Mouse (Mus musculus) kidney, adult 2 months (tissue): ENCODE results near the gene Smco2. TPM values are rescaled to one million over a fixed set of nuclear protein-coding genes. Genes with fewer than 3 reads are reported as not detected.
A peak's percentile ranks its signal among the peaks of the same experiment; 100 is the strongest.

ENCODE experiments used
- DNase-seq: peaks from one replicate; pipeline ENCODE4 v3.0.0; 2021
- H3K27ac ChIP-seq: fragments of 200-500 bp; 2 replicates; pipeline ENCODE4 v1.5.1; 2012; ENCODE audit warnings: low read depth, low read length, control low read depth, inconsistent platforms; ENCODE audit not compliant: insufficient read depth
- H3K27me3 ChIP-seq: fragments of 200-500 bp; replicated peaks from 2 replicates; pipeline ENCODE4 v1.6.1; 2012; ENCODE audit warnings: mild to moderate bottlenecking, moderate library complexity, low read length, inconsistent platforms; ENCODE audit not compliant: control insufficient read depth, insufficient read depth
- H3K36me3 ChIP-seq: fragments of 200-500 bp; 2 replicates; pipeline ENCODE4 v1.6.1; 2012; ENCODE audit warnings: mild to moderate bottlenecking, moderate library complexity, low read length, inconsistent platforms; ENCODE audit not compliant: control insufficient read depth, insufficient read depth
- H3K4me1 ChIP-seq: fragments of 200-500 bp; 2 replicates; pipeline ENCODE4 v1.6.1; 2011; ENCODE audit warnings: low read length; ENCODE audit not compliant: control insufficient read depth, insufficient read depth
- H3K4me3 ChIP-seq: fragments of 200-500 bp; 2 replicates; pipeline ENCODE4 v1.5.1; 2011; ENCODE audit warnings: mild to moderate bottlenecking, low read depth, low read length, control low read depth; ENCODE audit not compliant: insufficient read depth
- CTCF ChIP-seq: fragments of 200-500 bp; conservative IDR thresholded peaks from 2 replicates; pipeline ENCODE4 v1.5.1; 2011; ENCODE audit warnings: low read depth, mild to moderate bottlenecking, control low read depth, low read length, moderate library complexity, mixed read lengths; ENCODE audit not compliant: insufficient read depth, insufficient read length
- POLR2A ChIP-seq: fragments of 200-500 bp; IDR thresholded peaks from one replicate; pipeline ENCODE4 v1.6.1; 2011; ENCODE audit warnings: low read depth, low read length, control low read depth
- WGBS: fragments of 180-500 bp; shearing (Covaris S2); methylation state at CpG from one replicate; pipeline ENCODE4 v1.1.7; 2018; 5-methylcytosine and 5-hydroxymethylcytosine counted together
- polyA plus RNA-seq: library from polyadenylated mRNA; depleted of rRNA; stranded (reverse); fragments of >200 nt; gene quantifications from 2 replicates; pipeline ENCODE4 v1.2.3, GENCODE M21; 2012

Smco2 gene
- polyA plus RNA-seq, 1 experiment = not detected

- peak; percentile 70 for DNase-seq
- no peak for TF ChIP-seq POLR2A
- peak; percentile 84 for TF ChIP-seq CTCF
Measured at GRCm38 (mm10) chr6:146833485-146834314, 16.2 kb upstream of the Smco2 start.

GRCm38 (mm10) chr6:146834342-146834741, 15.6 kb upstream of the Smco2 start:
- 80% methylated on average over 3 of the region's 3 CpGs for WGBS
- Histone ChIP-seq H3K4me1 (no peaks in the 10 kb centered on the region), H3K27ac (no peak overlapping the region), H3K36me3 (no peaks in the 10 kb centered on the region), H3K27me3 (no peaks in the 10 kb centered on the region), H3K4me3 (no peak overlapping the region)
- DNase-seq = no peak
- TF ChIP-seq CTCF = no peak

More at GRCm38 (mm10) chr6:146833485-146834314, 16.2 kb upstream of the Smco2 start:
- WGBS = 63% methylated on average over 6 of the region's 6 CpGs
- no peaks in the 10 kb centered on the region for H3K36me3 ChIP-seq
- no peak overlapping the region for H3K4me3 ChIP-seq
- no peaks in the 10 kb centered on the region for H3K27me3 ChIP-seq
- H3K4me1 ChIP-seq = no peaks in the 10 kb centered on the region
- no peak overlapping the region for H3K27ac ChIP-seq

GRCm38 (mm10) chr6:146835784-146836183, 14.1 kb upstream of the Smco2 start:
- H3K36me3 ChIP-seq = no peaks in the 10 kb centered on the region
- H3K4me1 ChIP-seq = no peaks in the 10 kb centered on the region
- H3K4me3 ChIP-seq = no peak overlapping the region
- WGBS = 24% methylated on average over 4 of the region's 4 CpGs
- H3K27me3 ChIP-seq = no peaks in the 10 kb centered on the region
- DNase-seq = no peak
- TF ChIP-seq CTCF (no peak), POLR2A (no peak)
- H3K27ac ChIP-seq = no peak overlapping the region

GRCm38 (mm10) chr6:146837316-146837715, 12.6 kb upstream of the Smco2 start:
- Histone ChIP-seq H3K27me3 (no peaks in the 10 kb centered on the region), H3K4me1 (no peaks in the 10 kb centered on the region), H3K4me3 (no peak overlapping the region), H3K27ac (no peak overlapping the region), H3K36me3 (no peaks in the 10 kb centered on the region)
- WGBS = 69% methylated on average over 7 of the region's 7 CpGs
- no peak for TF ChIP-seq POLR2A
- no peak for TF ChIP-seq CTCF
- no peak for DNase-seq

- Histone ChIP-seq H3K4me3 (no peak overlapping the region), H3K27ac (no peak overlapping the region), H3K4me1 (no peaks in the 10 kb centered on the region), H3K27me3 (no peaks in the 10 kb centered on the region), H3K36me3 (no peaks in the 10 kb centered on the region)
- no peak for DNase-seq
- TF ChIP-seq CTCF (no peak), POLR2A (no peak)
- WGBS = 97% methylated on average over 5 of the region's 5 CpGs
Measured at GRCm38 (mm10) chr6:146838366-146838765, 11.5 kb upstream of the Smco2 start.

GRCm38 (mm10) chr6:146838863-146839262, 11.0 kb upstream of the Smco2 start:
- H3K4me1 ChIP-seq = no peaks in the 10 kb centered on the region
- H3K27me3 ChIP-seq = no peaks in the 10 kb centered on the region
- WGBS = 93% methylated on average over 4 of the region's 4 CpGs
- no peak overlapping the region for H3K27ac ChIP-seq
- no peak for DNase-seq
- H3K4me3 ChIP-seq = no peak overlapping the region
- H3K36me3 ChIP-seq = no peaks in the 10 kb centered on the region
- TF ChIP-seq POLR2A (no peak), CTCF (no peak)

GRCm38 (mm10) chr6:146844867-146845266, 5.0 kb upstream of the Smco2 start:
- TF ChIP-seq CTCF (no peak), POLR2A (no peak)
- Histone ChIP-seq H3K27me3 (no peaks in the 10 kb centered on the region), H3K36me3 (no peaks in the 10 kb centered on the region), H3K4me1 (no peaks in the 10 kb centered on the region), H3K27ac (no peak overlapping the region), H3K4me3 (no peak overlapping the region)
- WGBS = 93% methylated on average over 6 of the region's 6 CpGs
- no peak for DNase-seq
